Mouse (Mus musculus): Measurements from ENCODE around the gene Rrbp1. TPM values are rescaled to one million over a fixed set of nuclear protein-coding genes. Genes with fewer than 3 reads are reported as not detected.

The Rrbp1 gene
- polyA plus RNA-seq, 1 experiment from 2014 or later, result 79.4 TPM

DNA sequence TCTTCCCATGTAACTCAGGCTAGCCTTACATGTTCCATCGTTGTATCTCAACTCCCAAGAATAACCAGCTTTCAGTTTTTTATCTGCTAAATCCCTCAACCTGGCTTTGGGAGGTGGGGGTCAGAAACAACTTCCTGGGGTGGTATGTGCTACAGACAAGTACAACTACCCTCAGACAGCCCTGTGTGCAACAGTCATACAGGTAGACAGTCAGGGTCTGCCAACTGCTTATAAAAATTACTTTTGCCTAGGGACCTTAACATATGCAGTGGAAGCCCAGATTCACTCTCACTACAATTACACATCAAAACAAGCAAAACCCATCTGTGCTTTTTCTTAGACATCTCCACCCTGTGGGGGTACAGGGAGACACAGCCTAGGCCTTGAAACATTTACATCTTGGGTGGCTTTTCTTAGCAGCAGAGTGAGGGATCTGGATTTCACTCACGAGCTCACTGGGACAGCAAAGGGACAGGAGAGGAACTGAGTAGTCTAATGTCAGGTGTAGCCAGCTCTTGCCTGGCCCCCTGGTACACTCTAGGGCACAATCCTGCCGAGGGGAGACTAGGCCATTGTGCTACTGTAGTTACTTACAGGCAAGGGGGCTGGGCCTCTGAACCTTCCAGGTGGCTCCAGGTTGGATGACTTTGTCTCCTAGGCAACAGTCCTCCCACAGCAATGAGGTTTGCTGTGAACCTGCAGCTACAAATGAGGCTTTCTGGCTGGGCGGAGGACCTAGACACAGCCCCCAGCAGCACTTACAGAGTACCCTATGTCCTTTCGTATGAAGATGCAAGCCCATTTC, 34.9 kb upstream of the Rrbp1 start:
- no peaks in the 10 kb centered on the region for H3K4me1 ChIP-seq (ENCODE audit: insufficient read depth, low read depth, low read length)
- no peak for TF ChIP-seq CTCF (IDR thresholded peaks at IDR 0.05)
- TF ChIP-seq EP300 (IDR thresholded peaks at IDR 0.05), result no peak
- no peaks in the 10 kb centered on the region for H3K36me3 ChIP-seq (ENCODE audit: insufficient read depth, low read length)
- no peak overlapping the region for H3K4me2 ChIP-seq (replicated peaks; ENCODE audit: low read depth, low read length)
- DNase-seq (ENCODE audit: low spot score) (no peak), ATAC-seq (no peak)
- no peaks in the 10 kb centered on the region for H3K27me3 ChIP-seq (replicated peaks; ENCODE audit: insufficient read depth, low read length)
- no peak overlapping the region for H3K9ac ChIP-seq (replicated peaks; ENCODE audit: low read depth)
- WGBS, result 63% methylated on average over 5 of the region's 5 CpGs
- no peak overlapping the region for H3K27ac ChIP-seq (ENCODE audit: low read length)
- no peaks in the 10 kb centered on the region for H3K9me3 ChIP-seq (ENCODE audit: low read length)
- no peak overlapping the region for H3K4me3 ChIP-seq (ENCODE audit: low read depth, low read length)

DNA sequence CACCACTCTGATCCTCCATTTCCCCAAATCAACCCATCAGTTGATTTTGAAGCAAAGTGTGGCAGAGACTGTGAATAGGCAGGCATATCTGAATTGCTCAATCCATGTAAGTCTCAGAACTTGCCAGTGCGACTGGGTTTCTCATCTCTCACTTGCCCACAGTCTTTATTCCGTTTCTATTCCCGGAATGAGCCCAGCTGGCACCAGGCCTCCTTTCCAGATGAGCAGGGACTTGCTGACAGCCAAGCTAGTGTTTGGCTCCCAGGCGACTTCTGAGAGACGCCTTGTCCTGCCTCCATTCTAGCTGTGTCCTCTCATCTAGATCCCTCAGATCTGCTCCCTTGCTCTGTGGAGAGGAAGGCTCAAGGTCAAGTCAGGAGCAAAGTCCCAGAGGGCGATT, 33.7 kb upstream of the Rrbp1 start:
- WGBS, result 57% methylated on average over 6 of the region's 6 CpGs
- no peak overlapping the region for H3K4me2 ChIP-seq (replicated peaks; ENCODE audit: low read depth, low read length)
- H3K27ac ChIP-seq (ENCODE audit: low read length), result no peak overlapping the region
- H3K27me3 ChIP-seq (replicated peaks; ENCODE audit: insufficient read depth, low read length), result no peaks in the 10 kb centered on the region
- H3K36me3 ChIP-seq (ENCODE audit: insufficient read depth, low read length), result no peaks in the 10 kb centered on the region
- no peaks in the 10 kb centered on the region for H3K9me3 ChIP-seq (ENCODE audit: low read length)
- no peak overlapping the region for H3K4me3 ChIP-seq (ENCODE audit: low read depth, low read length)
- H3K4me1 ChIP-seq (ENCODE audit: insufficient read depth, low read depth, low read length), result no peaks in the 10 kb centered on the region
- no peak for TF ChIP-seq EP300 (IDR thresholded peaks at IDR 0.05)
- DNase-seq (ENCODE audit: low spot score) (no peak), ATAC-seq (no peak)
- no peak overlapping the region for H3K9ac ChIP-seq (replicated peaks; ENCODE audit: low read depth)

DNA sequence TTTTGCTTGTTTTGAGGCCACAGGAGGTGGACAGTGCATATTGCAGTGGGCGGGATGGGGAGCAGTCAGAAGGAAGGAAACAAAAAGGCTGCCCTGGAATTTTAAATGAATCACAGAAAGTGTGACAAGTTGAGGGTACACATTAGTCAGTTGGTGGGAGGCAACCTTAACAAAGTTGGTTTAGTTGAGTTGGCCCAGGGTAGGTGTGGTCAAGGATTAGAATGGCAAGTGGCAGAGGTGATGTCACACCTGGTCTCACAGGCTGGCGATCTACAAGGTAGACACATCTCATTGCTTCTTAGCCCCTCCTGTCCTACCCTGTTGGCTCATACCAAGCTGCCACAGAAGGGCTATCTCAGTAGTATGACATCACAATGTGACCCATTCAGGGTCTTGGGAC, 21.6 kb upstream of the Rrbp1 start, which contains the start of gene Banf2:
Gene Banf2, plus strand, starts transcription at position 396 of the 400 bp plus-strand sequence.
- ATAC-seq (no peak), DNase-seq (ENCODE audit: low spot score) (no peak)
- Histone ChIP-seq H3K9me3 (ENCODE audit: low read length) (no peaks in the 10 kb centered on the region), H3K36me3 (ENCODE audit: insufficient read depth, low read length) (no peaks in the 10 kb centered on the region), H3K9ac (replicated peaks; ENCODE audit: low read depth) (no peak within 1 kb of the TSS), H3K4me3 (ENCODE audit: low read depth, low read length) (no peak within 1 kb of the TSS), H3K4me1 (ENCODE audit: insufficient read depth, low read depth, low read length) (no peaks in the 10 kb centered on the region), H3K4me2 (replicated peaks; ENCODE audit: low read depth, low read length) (no peak within 1 kb of the TSS), H3K27me3 (replicated peaks; ENCODE audit: insufficient read depth, low read length) (no peaks in the 10 kb centered on the region), H3K27ac (ENCODE audit: low read length) (no peak within 1 kb of the TSS)
- 94% methylated on average over 2 of the region's 2 CpGs for WGBS
- no peak for TF ChIP-seq CTCF (IDR thresholded peaks at IDR 0.05)
- TF ChIP-seq EP300 (IDR thresholded peaks at IDR 0.05), result no peak

DNA sequence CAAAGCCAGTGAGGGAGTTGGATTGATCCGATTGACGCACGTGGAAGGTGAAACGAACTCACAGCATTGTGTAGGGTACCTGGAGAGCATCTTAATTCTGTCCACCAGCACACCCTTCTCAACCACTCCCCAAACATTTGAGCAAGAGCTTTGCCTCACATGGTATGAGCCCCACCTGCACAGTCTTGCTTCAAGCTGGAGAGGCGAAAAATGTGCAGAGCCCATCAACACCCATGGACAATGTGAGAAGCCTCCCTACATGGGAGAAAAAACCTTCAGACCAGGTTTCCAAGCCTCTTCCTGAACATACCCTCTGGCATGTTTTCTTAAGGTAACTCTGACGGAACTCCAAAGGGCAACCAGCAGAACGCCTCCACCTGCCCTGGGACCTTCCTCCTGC, 19.7 kb upstream of the Rrbp1 start:
- 88% methylated on average over 7 of the region's 7 CpGs for WGBS

DNA sequence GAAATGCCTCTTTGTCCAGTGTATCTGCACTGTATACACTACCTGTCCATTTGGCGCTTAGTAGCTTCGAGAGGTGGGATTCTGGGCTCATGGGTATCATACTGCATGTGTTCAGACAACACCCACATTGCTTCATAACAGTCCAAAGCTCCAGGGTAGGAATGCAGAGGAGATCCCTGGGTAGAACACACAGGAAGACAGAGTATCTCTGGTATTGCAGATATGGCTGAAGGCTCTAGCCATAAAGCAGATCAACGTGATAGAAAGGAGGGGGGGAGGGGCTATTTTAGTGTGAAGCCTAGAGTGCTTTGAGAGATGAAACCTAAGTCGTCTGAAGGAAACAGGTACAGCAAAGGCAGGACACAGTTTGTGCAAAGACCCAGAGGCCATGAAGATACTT, 15.4 kb upstream of the Rrbp1 start:
- no peak overlapping the region for H3K27ac ChIP-seq (ENCODE audit: low read length)
- H3K4me1 ChIP-seq (ENCODE audit: insufficient read depth, low read depth, low read length), result no peaks in the 10 kb centered on the region
- no peaks in the 10 kb centered on the region for H3K9me3 ChIP-seq (ENCODE audit: low read length)
- H3K9ac ChIP-seq (replicated peaks; ENCODE audit: low read depth), result no peak overlapping the region
- no peaks in the 10 kb centered on the region for H3K27me3 ChIP-seq (replicated peaks; ENCODE audit: insufficient read depth, low read length)
- TF ChIP-seq EP300 (IDR thresholded peaks at IDR 0.05), result no peak
- TF ChIP-seq CTCF (IDR thresholded peaks at IDR 0.05), result no peak
- H3K4me3 ChIP-seq (ENCODE audit: low read depth, low read length), result no peak overlapping the region
- H3K36me3 ChIP-seq (ENCODE audit: insufficient read depth, low read length), result no peaks in the 10 kb centered on the region
- H3K4me2 ChIP-seq (replicated peaks; ENCODE audit: low read depth, low read length), result no peak overlapping the region
- no peak for DNase-seq (ENCODE audit: low spot score)
- 55% methylated on average over 4 of the region's 4 CpGs for WGBS
- ATAC-seq, result no peak

More for the DNA sequence above, 19.7 kb upstream of the Rrbp1 start:
- H3K4me3 ChIP-seq (ENCODE audit: low read depth, low read length), result no peak overlapping the region
- no peak overlapping the region for H3K27ac ChIP-seq (ENCODE audit: low read length)
- no peaks in the 10 kb centered on the region for H3K27me3 ChIP-seq (replicated peaks; ENCODE audit: insufficient read depth, low read length)
- no peaks in the 10 kb centered on the region for H3K9me3 ChIP-seq (ENCODE audit: low read length)
- DNase-seq (ENCODE audit: low spot score), result no peak
- H3K36me3 ChIP-seq (ENCODE audit: insufficient read depth, low read length), result no peaks in the 10 kb centered on the region
- no peak for ATAC-seq
- H3K4me2 ChIP-seq (replicated peaks; ENCODE audit: low read depth, low read length), result no peak overlapping the region
- TF ChIP-seq CTCF (IDR thresholded peaks at IDR 0.05) (no peak), EP300 (IDR thresholded peaks at IDR 0.05) (no peak)
- no peaks in the 10 kb centered on the region for H3K4me1 ChIP-seq (ENCODE audit: insufficient read depth, low read depth, low read length)
- no peak overlapping the region for H3K9ac ChIP-seq (replicated peaks; ENCODE audit: low read depth)

DNA sequence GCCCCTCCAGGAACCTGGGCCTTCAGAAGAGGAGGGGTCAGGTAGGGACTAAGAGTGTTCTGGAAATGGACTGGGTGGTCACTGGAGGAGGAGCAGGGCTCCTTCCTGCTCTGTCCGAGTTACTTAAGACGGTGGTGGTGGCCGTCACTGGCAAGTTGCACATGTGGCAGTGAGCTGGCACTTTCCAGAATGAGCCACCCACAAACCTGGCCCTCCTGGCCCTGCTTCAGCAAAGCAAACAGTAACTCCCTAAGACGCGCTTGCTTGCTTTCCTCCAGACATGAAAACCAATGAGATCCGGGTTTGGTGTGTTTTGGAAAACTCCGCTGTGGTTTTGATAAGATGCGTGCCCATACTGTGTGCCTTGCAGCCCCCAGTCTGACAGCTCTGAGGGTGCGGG, 14.3 kb upstream of the Rrbp1 start:
- no peak overlapping the region for H3K27ac ChIP-seq (ENCODE audit: low read length)
- WGBS, result 58% methylated on average over 9 of the region's 9 CpGs
- H3K4me1 ChIP-seq (ENCODE audit: insufficient read depth, low read depth, low read length), result no peaks in the 10 kb centered on the region
- no peak for TF ChIP-seq EP300 (IDR thresholded peaks at IDR 0.05)
- no peak for TF ChIP-seq CTCF (IDR thresholded peaks at IDR 0.05)
- H3K4me2 ChIP-seq (replicated peaks; ENCODE audit: low read depth, low read length), result no peak overlapping the region
- no peaks in the 10 kb centered on the region for H3K9me3 ChIP-seq (ENCODE audit: low read length)
- no peak for DNase-seq (ENCODE audit: low spot score)
- no peak for ATAC-seq
- H3K36me3 ChIP-seq (ENCODE audit: insufficient read depth, low read length), result no peaks in the 10 kb centered on the region
- H3K4me3 ChIP-seq (ENCODE audit: low read depth, low read length), result no peak overlapping the region
- no peaks in the 10 kb centered on the region for H3K27me3 ChIP-seq (replicated peaks; ENCODE audit: insufficient read depth, low read length)
- no peak overlapping the region for H3K9ac ChIP-seq (replicated peaks; ENCODE audit: low read depth)
